Mouse (Mus musculus) midbrain, embryonic 11.5 days (tissue): ENCODE data around the gene Fam20c. TPM values are rescaled to one million over a fixed set of nuclear protein-coding genes. Genes with fewer than 3 reads are reported as not detected.

Experiments
- ATAC-seq: fragments of 200-750 bp; cut with Nextera tagmentation; 2 replicates; pipeline ENCODE4 v1.8.0; 2017; ENCODE audit warnings: moderate TSS enrichment, moderate library complexity; ENCODE audit not compliant: low FRiP score
- DNase-seq: peaks from one replicate; pipeline ENCODE4 v3.0.0; 2015; ENCODE audit warnings: low spot score; ENCODE audit errors: missing footprints
- H3K27ac ChIP-seq: fragments of 300-500 bp; sonication (generic); 2 replicates; pipeline ENCODE4 v1.5.1; 2014; ENCODE audit warnings: low read depth, low read length
- H3K27me3 ChIP-seq: fragments of 300-500 bp; sonication (generic); 2 replicates; pipeline ENCODE4 v1.6.1; 2014; ENCODE audit warnings: mild to moderate bottlenecking, low read length, moderate library complexity, mixed read lengths; ENCODE audit not compliant: control insufficient read depth, insufficient read depth
- H3K36me3 ChIP-seq: fragments of 300-500 bp; sonication (generic); 2 replicates; pipeline ENCODE4 v1.6.1; 2014; ENCODE audit warnings: mild to moderate bottlenecking, low read length, moderate library complexity, mixed read lengths; ENCODE audit not compliant: control insufficient read depth, insufficient read depth
- H3K4me1 ChIP-seq: fragments of 300-500 bp; sonication (generic); 2 replicates; pipeline ENCODE4 v1.6.1; 2014; ENCODE audit warnings: low read length; ENCODE audit not compliant: control insufficient read depth, insufficient read depth
- H3K4me2 ChIP-seq: fragments of 300-500 bp; sonication (generic); 2 replicates; pipeline ENCODE4 v1.6.1; 2014; ENCODE audit warnings: mild to moderate bottlenecking, moderate library complexity
- H3K4me3 ChIP-seq: fragments of 300-500 bp; sonication (generic); 2 replicates; pipeline ENCODE4 v1.5.1; 2014; ENCODE audit warnings: low read depth, low read length
- H3K9ac ChIP-seq: fragments of 300-500 bp; sonication (generic); 2 replicates; pipeline ENCODE4 v1.6.1; 2014; ENCODE audit warnings: low read length
- H3K9me3 ChIP-seq: fragments of 300-500 bp; sonication (generic); 2 replicates; pipeline ENCODE4 v1.6.1; 2016; ENCODE audit warnings: low read length; ENCODE audit not compliant: control insufficient read depth
- WGBS: fragments of 180-500 bp; shearing (Covaris S2); extraction: QIAGEN DNeasy Blood & Tissue Kit; methylation state at CpG from one replicate; pipeline ENCODE4 v1.1.7; 2014; 5-methylcytosine and 5-hydroxymethylcytosine counted together
- polyA plus RNA-seq: library from polyadenylated mRNA; unstranded; fragments of >200 nt; fragmentation: Nextera tagmentation; extraction: Ambion mirVana; gene quantifications from 2 replicates; pipeline ENCODE4 v1.2.1, GENCODE M21; 2014

Gene Fam20c
- polyA plus RNA-seq, 1 experiment from 2014 or later: 14.6 TPM

DNA sequence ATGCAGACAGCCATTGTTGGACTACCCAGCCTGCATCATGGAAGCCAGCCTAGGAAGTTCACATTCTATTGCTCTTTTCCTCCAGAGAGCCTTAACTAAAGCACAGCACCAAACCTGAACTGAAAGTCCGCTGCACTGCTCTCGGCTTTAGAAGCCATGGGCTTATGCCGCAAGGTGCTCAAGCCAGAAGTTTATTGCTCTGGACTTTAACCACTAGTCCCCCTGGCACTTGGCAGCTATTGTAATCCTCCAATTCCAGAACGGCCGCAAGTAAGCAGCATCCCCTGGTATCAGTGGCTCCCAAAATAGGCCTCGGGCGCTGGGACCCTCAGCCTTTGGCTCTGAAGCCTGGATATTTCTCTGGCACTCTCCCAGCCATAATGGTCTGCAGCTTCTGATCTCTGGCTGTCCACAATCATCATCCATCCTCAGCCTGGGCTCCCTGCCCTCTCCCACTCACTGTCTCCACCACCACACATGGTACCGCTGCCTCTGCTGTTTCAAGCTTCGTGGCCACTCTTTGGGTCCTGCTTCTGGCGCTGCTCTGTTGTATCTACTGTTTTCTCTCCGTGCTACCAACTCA, 20.9 kb upstream of the Fam20c start:
- H3K27me3 ChIP-seq: no peaks in the 10 kb centered on the region
- DNase-seq: no peak
- no peak overlapping the region for H3K27ac ChIP-seq
- no peak overlapping the region for H3K4me3 ChIP-seq
- H3K4me2 ChIP-seq: no peak overlapping the region
- ATAC-seq: no peak
- H3K36me3 ChIP-seq: no peaks in the 10 kb centered on the region
- H3K9ac ChIP-seq: no peak overlapping the region
- WGBS: 96% methylated on average over 11 of the region's 11 CpGs
- no peaks in the 10 kb centered on the region for H3K4me1 ChIP-seq
- no peaks in the 10 kb centered on the region for H3K9me3 ChIP-seq

DNA sequence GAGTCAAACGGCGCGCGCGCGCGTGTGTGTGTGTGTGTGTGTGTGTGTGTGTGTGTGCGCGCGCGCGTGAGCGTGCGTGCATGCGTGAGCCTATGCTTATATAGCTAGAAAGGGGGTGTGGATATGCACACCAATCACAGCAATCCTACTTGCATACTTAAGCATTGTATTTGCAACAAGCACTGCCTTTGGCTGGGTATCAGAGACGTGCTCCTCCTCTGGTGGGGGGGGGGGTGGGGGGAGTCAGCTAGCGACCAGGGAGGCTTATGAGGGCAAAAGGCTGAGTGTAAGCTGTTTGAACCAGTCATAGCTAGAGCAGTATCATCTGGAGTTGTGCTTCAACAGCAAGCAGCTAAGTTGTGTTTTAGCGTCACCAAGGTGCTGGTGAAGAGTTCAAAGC, 20.3 kb upstream of the Fam20c start:
- ATAC-seq (no peak), DNase-seq (no peak)
- Histone ChIP-seq H3K4me1 (no peaks in the 10 kb centered on the region), H3K27ac (no peak overlapping the region), H3K9me3 (no peaks in the 10 kb centered on the region), H3K36me3 (no peaks in the 10 kb centered on the region), H3K9ac (no peak overlapping the region), H3K4me3 (no peak overlapping the region), H3K4me2 (no peak overlapping the region), H3K27me3 (no peaks in the 10 kb centered on the region)
- 88% methylated on average over 18 of the region's 18 CpGs for WGBS

DNA sequence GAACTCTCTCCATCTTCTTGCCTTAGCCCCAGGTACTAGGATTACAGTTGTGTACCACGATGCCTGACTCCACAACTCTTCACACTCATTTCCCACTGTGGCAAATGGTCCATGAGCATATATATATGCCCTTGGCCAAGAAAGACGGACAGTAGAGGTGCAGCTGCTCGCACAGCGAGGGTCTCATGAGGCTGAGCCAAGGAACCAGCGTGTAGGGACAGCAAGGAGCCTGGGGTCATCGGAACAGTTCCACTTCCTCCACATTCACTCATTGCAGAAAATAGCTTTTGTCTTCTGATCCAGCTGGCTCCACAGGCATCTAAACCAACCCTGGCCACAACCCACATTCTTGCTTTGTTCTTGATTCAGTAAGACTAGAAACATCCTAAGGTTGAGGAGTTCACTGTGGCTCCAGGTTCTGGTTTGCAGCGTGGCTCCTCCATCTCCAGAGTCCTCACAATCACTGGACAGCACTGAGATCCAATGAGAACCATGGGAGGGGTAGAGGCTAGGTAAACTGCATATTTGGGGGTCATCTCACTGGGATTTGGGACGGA, 19.0 kb upstream of the Fam20c start:
- Histone ChIP-seq H3K4me2 (no peak overlapping the region), H3K36me3 (no peaks in the 10 kb centered on the region), H3K4me1 (no peaks in the 10 kb centered on the region), H3K27ac (no peak overlapping the region), H3K9me3 (no peaks in the 10 kb centered on the region), H3K27me3 (no peaks in the 10 kb centered on the region), H3K4me3 (no peak overlapping the region), H3K9ac (no peak overlapping the region)
- ATAC-seq (no peak), DNase-seq (no peak)
- 84% methylated on average over 8 of the region's 8 CpGs for WGBS

GRCm38 (mm10) chr5:138740150-138740549, 14.2 kb upstream of the Fam20c start:
- no peaks in the 10 kb centered on the region for H3K27me3 ChIP-seq
- no peak overlapping the region for H3K27ac ChIP-seq
- 84% methylated on average over 3 of the region's 3 CpGs for WGBS
- no peak overlapping the region for H3K4me2 ChIP-seq
- H3K4me1 ChIP-seq: no peaks in the 10 kb centered on the region
- H3K4me3 ChIP-seq: no peak overlapping the region
- no peak for DNase-seq
- ATAC-seq: no peak
- no peaks in the 10 kb centered on the region for H3K9me3 ChIP-seq
- H3K9ac ChIP-seq: no peak overlapping the region
- H3K36me3 ChIP-seq: no peaks in the 10 kb centered on the region

DNA sequence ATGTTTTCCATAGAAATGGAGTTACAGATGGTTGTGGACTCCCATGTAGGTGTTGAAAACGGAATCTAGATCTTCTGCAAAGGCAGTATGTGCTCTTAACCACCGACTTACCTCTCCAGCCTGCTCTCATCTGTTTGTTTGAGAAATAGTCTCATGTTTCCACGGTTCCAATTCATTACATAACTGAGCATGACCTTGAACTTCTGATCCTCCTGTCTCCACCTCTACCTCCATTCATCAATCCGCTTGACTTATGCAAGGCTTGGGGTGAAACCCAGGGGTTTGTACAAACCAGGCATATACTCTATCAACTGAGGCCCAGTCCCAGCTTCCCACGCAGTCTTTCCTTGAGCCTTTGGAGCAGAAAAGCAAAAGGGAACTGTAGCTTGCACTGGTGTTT, 12.8 kb upstream of the Fam20c start:
- no peak for DNase-seq
- 90% methylated on average over 5 of the region's 5 CpGs for WGBS
- Histone ChIP-seq H3K9ac (no peak overlapping the region), H3K27me3 (no peaks in the 10 kb centered on the region), H3K4me3 (no peak overlapping the region), H3K9me3 (no peaks in the 10 kb centered on the region), H3K4me1 (no peaks in the 10 kb centered on the region), H3K36me3 (no peaks in the 10 kb centered on the region), H3K27ac (no peak overlapping the region), H3K4me2 (no peak overlapping the region)
- ATAC-seq: no peak

DNA sequence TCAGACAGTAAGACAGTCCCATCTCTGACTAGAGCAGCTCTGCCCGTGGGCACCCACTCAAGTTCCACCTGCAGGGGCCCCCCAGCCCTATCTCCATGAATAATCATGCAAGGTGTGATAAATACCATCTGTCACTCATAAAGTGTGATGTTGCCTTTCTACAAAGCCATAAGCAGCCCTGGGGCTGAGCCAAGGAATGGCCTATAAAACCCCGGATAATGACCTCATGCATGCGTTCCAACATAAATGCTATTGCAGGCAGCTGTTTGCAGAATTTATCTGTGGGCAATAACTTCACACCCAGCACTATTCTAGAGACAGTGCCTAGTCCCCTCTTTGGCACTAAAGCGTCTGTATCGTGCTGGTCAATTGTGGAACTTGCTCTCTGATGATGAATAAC, 12.0 kb upstream of the Fam20c start:
- no peak overlapping the region for H3K27ac ChIP-seq
- 90% methylated on average over 5 of the region's 5 CpGs for WGBS
- no peaks in the 10 kb centered on the region for H3K9me3 ChIP-seq
- H3K36me3 ChIP-seq: no peaks in the 10 kb centered on the region
- H3K9ac ChIP-seq: no peak overlapping the region
- H3K4me1 ChIP-seq: no peaks in the 10 kb centered on the region
- DNase-seq (no peak), ATAC-seq (no peak)
- no peak overlapping the region for H3K4me2 ChIP-seq
- no peaks in the 10 kb centered on the region for H3K27me3 ChIP-seq
- no peak overlapping the region for H3K4me3 ChIP-seq

GRCm38 (mm10) chr5:138743631-138744030, 10.7 kb upstream of the Fam20c start:
- Histone ChIP-seq H3K9me3 (no peaks in the 10 kb centered on the region), H3K27ac (no peak overlapping the region), H3K27me3 (no peaks in the 10 kb centered on the region), H3K4me2 (no peak overlapping the region), H3K4me3 (no peak overlapping the region), H3K4me1 (no peaks in the 10 kb centered on the region), H3K9ac (no peak overlapping the region), H3K36me3 (no peaks in the 10 kb centered on the region)
- ATAC-seq (no peak), DNase-seq (no peak)
- WGBS: 66% methylated on average over 2 of the region's 2 CpGs

DNA sequence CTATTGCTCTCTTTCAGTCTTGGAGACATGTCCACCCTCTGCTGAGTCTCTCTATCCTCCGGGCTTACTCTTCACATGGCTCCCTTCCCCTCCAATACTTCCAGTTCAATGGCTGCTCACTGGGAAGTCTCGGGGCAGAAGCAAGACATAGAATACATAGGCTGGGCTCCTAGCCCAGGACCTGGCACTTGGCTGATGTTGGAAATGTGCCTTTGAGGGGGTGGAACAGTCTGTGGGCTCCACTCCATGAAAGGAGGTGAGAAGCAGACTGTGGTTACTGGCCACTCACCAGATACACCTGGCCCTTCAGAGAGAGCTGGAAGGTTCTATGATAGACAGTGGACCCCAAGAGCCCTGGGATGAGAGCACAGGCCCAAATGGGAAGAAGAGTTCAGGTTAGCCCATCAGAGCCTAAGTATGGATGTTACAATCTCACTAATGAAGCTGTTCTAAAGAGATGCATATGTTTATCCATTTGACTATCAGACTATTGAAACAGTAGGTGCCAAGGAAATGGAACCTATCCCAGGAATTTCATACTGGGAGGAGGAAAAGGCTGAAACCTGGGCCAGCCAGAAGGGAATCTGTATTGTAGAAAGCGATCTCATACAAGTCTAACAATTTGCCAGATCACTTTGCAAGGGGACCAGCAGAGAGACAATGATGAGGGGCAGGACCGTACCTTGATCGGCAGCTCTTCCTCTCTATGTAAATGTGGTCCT, 8.8 kb upstream of the Fam20c start:
- DNase-seq: no peak
- no peak overlapping the region for H3K4me3 ChIP-seq
- no peak for ATAC-seq
- 90% methylated on average over 5 of the region's 5 CpGs for WGBS
- H3K27ac ChIP-seq: no peak overlapping the region
- H3K27me3 ChIP-seq: no peaks in the 10 kb centered on the region
- H3K9me3 ChIP-seq: no peaks in the 10 kb centered on the region
- H3K36me3 ChIP-seq: no peaks in the 10 kb centered on the region
- no peak overlapping the region for H3K4me2 ChIP-seq
- H3K4me1 ChIP-seq: no peaks in the 10 kb centered on the region
- no peak overlapping the region for H3K9ac ChIP-seq

GRCm38 (mm10) chr5:138753269-138753668, 1.0 kb upstream of the Fam20c start:
- no peak overlapping the region; the same call in 1 of the 2 replicates for H3K4me2 ChIP-seq
- H3K27me3 ChIP-seq: peaks cover 27% of the 10 kb centered on the region
- H3K9ac ChIP-seq: no peak overlapping the region
- peaks cover 9% of the 10 kb centered on the region for H3K4me1 ChIP-seq
- 70% methylated on average over 4 of the region's 4 CpGs for WGBS
- H3K9me3 ChIP-seq: no peaks in the 10 kb centered on the region
- no peak for DNase-seq
- H3K36me3 ChIP-seq: no peaks in the 10 kb centered on the region
- H3K27ac ChIP-seq: no peak overlapping the region
- H3K4me3 ChIP-seq: no peak overlapping the region
- no peak for ATAC-seq
